Mouse (Mus musculus): ENCODE measurements at regions not wholly inside any gene's neighbourhood (a gene's known extent, or its start where the extent isn't known, plus 50 kb on each side); places are given as distances from the start of the nearest gene placed in this dataset.
A peak's percentile ranks its signal among the peaks of the same experiment; 100 is the strongest.

DNA sequence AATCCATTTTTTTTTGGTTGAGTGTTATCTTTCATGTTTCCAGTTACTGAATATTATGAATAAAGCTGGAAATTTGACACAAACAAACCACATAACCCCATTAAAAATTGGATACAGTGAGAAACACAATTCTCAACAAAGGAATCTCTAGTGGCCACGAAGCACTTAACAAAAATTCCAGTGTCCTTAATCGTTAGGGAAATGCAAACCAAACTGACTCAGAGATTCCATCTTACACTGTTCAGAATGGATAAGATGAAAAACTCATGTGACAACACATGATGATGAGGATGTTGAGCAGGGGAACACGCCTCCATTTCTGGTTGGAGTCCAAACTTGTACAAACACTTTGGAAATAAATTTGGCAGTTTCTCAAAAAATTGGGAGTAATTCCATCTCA, 57.3 kb downstream of the Tktl2 start:
- DNase-seq (ENCODE audit: low read depth, low spot score) = no peak

- no peak for DNase-seq (ENCODE audit: low read depth, low spot score)
Measured at GRCm38 (mm10) chr8:66586182-66586581, 74.6 kb downstream of the Tktl2 start.

GRCm38 (mm10) chr8:66586850-66587249, 75.3 kb downstream of the Tktl2 start:
- no peak for DNase-seq (ENCODE audit: low read depth, low spot score)

DNA sequence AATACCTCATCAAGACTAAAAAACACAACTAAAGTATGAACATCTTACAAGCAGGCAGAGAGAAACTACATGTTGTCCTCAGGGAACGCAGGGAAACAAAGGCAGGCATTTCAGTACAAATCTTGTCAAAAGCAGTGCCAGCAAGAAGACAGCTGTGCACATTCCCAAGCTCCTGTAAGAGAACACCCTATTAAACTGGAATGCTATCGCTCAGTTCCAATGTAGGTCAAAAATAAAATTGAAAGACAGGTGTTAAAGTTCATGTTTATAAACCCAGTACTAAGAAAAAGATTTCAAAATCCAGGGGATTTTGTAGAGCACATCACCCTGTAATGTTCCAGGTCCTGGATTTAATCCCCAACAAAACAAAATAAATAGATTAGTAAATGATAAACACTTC, 75.7 kb downstream of the Tktl2 start:
- no peak for DNase-seq (ENCODE audit: low read depth, low spot score)

DNA sequence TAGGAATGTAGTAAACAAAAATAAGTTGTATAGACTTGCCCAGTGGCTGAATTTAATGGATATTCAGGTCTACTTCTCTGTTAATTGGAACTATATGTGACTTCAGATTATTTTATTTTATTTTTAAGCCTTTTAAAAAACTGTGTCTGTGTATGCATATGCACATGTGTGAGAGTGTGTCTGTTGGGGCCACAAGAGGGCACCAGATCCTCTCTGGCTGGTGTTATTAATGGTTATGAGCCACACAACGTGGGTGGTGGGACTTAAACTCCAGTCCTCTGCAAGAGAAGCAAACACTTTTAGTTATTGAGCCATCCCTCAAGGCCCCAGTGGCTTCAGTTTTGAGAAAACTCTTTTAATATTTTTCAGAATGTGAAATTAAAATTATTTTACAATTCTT, 77.9 kb downstream of the Tktl2 start:
- DNase-seq (ENCODE audit: low read depth, low spot score) = no peak

DNA sequence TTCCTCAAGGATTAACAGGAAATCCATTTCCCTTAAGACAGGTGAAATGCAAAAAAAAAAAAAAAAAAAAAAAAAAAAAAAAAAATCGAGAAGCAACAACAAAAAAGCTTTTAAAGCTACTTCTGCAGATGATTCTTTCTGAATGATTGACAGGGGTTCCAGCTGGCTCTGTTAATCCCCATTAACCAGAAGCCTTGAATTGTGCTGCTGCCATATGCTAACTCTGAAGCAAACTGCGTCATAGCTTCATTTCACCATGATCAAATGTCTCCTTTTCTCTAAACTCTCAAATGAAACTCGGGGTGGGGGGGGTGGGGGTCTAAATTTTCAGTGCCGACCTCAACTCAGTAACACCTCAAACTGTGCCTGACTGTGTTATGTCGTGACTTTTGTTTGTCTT, 80.7 kb downstream of the Npy5r start:
- no peak for DNase-seq (ENCODE audit: low read depth, low spot score)

DNA sequence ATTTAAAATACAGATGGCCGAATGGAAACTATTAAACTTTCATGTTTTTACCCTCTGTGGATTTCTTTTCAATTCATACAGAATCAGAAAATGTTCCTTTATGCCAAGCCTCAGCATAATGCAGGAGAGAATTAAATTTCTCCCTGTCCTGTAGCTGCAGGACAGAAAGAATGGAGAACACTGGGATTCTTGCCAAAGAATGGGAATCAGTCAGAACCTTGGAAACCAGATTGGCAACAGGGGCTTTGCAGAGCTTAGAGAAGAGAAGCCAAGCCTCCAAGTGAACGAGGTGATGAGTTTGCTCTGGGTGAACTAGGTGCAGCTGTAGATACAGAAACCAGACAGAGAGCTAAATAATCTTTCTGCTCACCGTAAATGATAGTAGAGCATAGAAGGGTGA, 64.6 kb downstream of the Npy5r start:
- DNase-seq (ENCODE audit: low read depth, low spot score) = peak; percentile 34

- DNase-seq (ENCODE audit: low read depth, low spot score) = no peak
Measured at GRCm38 (mm10) chr8:66623822-66624221, 64.1 kb downstream of the Npy5r start.
